ENCODE assay signal across 9 mouse cellular contexts in the genomic region with DNA sequence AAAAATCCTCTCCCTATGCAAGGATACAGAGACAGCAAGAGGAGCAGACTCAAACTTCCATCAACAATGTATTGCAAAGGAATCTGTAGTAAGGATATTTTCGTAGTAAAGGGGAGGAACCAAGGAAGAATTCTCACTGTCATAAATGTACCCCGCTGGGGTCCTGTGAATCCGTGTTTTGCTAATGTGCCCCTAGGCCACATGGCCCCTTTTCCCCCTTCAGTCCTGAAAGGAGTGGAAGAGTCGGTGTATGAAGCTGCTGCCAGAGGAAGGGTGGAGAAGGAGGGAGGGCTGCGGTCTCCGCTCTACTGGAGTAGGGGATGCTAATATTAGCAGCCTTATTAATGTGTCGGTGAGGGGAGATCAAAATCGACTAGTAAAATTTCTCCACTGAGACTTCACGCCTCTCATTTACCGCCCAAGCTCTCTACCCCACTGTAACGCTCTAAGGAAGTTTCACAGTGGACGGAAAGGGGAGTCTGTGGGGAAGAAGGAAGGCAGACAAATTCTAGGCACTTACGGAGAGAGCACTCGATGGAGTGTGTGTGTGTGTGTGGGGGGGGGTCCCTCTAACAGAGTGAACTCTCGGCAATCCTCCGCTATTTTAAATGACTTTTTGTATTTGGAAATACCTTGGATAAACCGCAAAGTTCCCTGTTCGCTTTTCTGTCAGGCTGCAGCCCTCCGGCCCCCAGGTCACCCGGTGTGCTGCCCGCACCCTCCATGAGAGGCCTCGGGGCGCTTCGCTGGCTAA. TPM values are rescaled to one million over a fixed set of nuclear protein-coding genes. Genes with fewer than 3 reads are reported as not detected.
DNase-seq lines count a peak whose midpoint lies in the region; ATAC-seq and TF ChIP-seq lines count a peak whose summit lies in the region.
"Had no signal": no experiment of that assay in that cellular context is flagged by ENCODE, and none has a peak within 500 bp of the region (broad histone marks: within the 10 kb centered on the region; RNA-seq: fewer than 3 reads in every experiment).

No protein-coding gene starts in this region.

- no peak overlapping the region for H3K27ac ChIP-seq in heart, embryonic 11.5 days (ENCODE audit: low read depth, low read length)
- H3K27ac ChIP-seq in heart, adult 2 months, result no peak overlapping the region
- H3K27ac ChIP-seq in heart, postnatal 0 days (ENCODE audit: low read depth), result no peak overlapping the region
- H3K27ac ChIP-seq in midbrain, embryonic 11.5 days (ENCODE audit: low read depth, low read length), result no peak overlapping the region

- DNase-seq in heart, adult 2 months, result no peak
- DNase-seq in brain, embryonic 14.5 days (ENCODE audit: low read depth), result peak; percentile 53
- no peak for DNase-seq in heart, postnatal 0 days (ENCODE audit: low spot score)
- peak; percentile 95 for DNase-seq in midbrain, embryonic 11.5 days (ENCODE audit: low spot score, missing footprints)
- no peak for DNase-seq in spleen, adult 12 weeks (ENCODE audit: low spot score)
- no peak for DNase-seq in thymus, postnatal 0 days (ENCODE audit: low spot score)
- DNase-seq in layer of hippocampus, postnatal 25 days (ENCODE audit: extremely low spot score in 1 of 2, low spot score in 1 of 2), result no peak

- peak overlapping the region; percentile 78 for H3K4me2 ChIP-seq in heart, embryonic 11.5 days
- peak overlapping the region; percentile 64 for H3K4me2 ChIP-seq in heart, postnatal 0 days (ENCODE audit: low read depth, low read length)
- H3K4me2 ChIP-seq in midbrain, embryonic 11.5 days, result peak overlapping the region; percentile 81; the same call in 1 of the 2 replicates

- H3K4me3 ChIP-seq in heart, embryonic 11.5 days (ENCODE audit: low read depth, low read length), result peak overlapping the region; percentile 55
- H3K4me3 ChIP-seq in heart, adult 2 months, result no peak overlapping the region
- H3K4me3 ChIP-seq in heart, postnatal 0 days (ENCODE audit: low read depth, low read length), result peak overlapping the region; percentile 60
- H3K4me3 ChIP-seq in midbrain, embryonic 11.5 days (ENCODE audit: low read depth, low read length), result peak overlapping the region; percentile 41; the same call in 1 of the 2 replicates

- H3K36me3 ChIP-seq in heart, embryonic 11.5 days (ENCODE audit: control insufficient read depth, insufficient read depth, low read length), result no peaks in the 10 kb centered on the region
- no peaks in the 10 kb centered on the region for H3K36me3 ChIP-seq in heart, adult 2 months (ENCODE audit: control insufficient read depth, insufficient read depth, low read length)
- no peaks in the 10 kb centered on the region for H3K36me3 ChIP-seq in heart, postnatal 0 days (replicated peaks; ENCODE audit: control insufficient read depth, insufficient read depth, low read length)
- H3K36me3 ChIP-seq in midbrain, embryonic 11.5 days (ENCODE audit: control insufficient read depth, insufficient read depth, low read length), result no peaks in the 10 kb centered on the region

- H3K4me1 ChIP-seq in heart, embryonic 11.5 days (ENCODE audit: control insufficient read depth, insufficient read depth, low read length), result peaks cover 14% of the 10 kb centered on the region
- H3K4me1 ChIP-seq in heart, adult 2 months (ENCODE audit: control insufficient read depth, insufficient read depth, low read length), result no peaks in the 10 kb centered on the region
- H3K4me1 ChIP-seq in heart, postnatal 0 days (ENCODE audit: control insufficient read depth, insufficient read depth), result no peaks in the 10 kb centered on the region
- peaks cover 9% of the 10 kb centered on the region; the same call in 1 of the 2 replicates for H3K4me1 ChIP-seq in midbrain, embryonic 11.5 days (ENCODE audit: control insufficient read depth, insufficient read depth, low read length)

- TF ChIP-seq EP300 in heart, adult 2 months (IDR thresholded peaks at IDR 0.05; ENCODE audit: insufficient read depth, low read depth, low read length), result no peak
- no peak for TF ChIP-seq EP300 in heart, postnatal 0 days (IDR thresholded peaks at IDR 0.05; ENCODE audit: low read depth)

- intact Hi-C loops in heart, adult 2 months (cut with DNase I), result loop anchor here (5.0 to 10.0 kb wide), 4 partner anchors 418 to 1026 kb away; no protein-coding TSS in a partner anchor

- H3K79me2 ChIP-seq in heart, adult 2 months (replicated peaks; ENCODE audit: control insufficient read depth, insufficient read depth, low read length), result no peaks in the 10 kb centered on the region

- no peak for TF ChIP-seq CTCF in heart, adult 2 months (IDR thresholded peaks at IDR 0.05)
- no peak for TF ChIP-seq CTCF in brain, embryonic 14.5 days (IDR thresholded peaks at IDR 0.05; ENCODE audit: borderline replicate concordance, extremely low read depth, insufficient read depth, insufficient read length)
- no peak for TF ChIP-seq CTCF in heart, postnatal 0 days (IDR thresholded peaks at IDR 0.05; ENCODE audit: low read depth)

- no peak for ATAC-seq in heart, embryonic 11.5 days (replicated peaks; ENCODE audit: insufficient number of reproducible peaks, low FRiP score, low TSS enrichment)
- no peak for ATAC-seq in heart, postnatal 0 days (ENCODE audit: insufficient read depth, low read depth)
- ATAC-seq in midbrain, embryonic 11.5 days (ENCODE audit: low FRiP score), result no peak
- ATAC-seq: activated CD4-positive, CD25-positive, alpha-beta regulatory T cell, adult 4 months had no signal

- peaks cover 83% of the 10 kb centered on the region for H3K27me3 ChIP-seq in heart, embryonic 11.5 days (ENCODE audit: control insufficient read depth, insufficient read depth, low read length)
- peaks cover 27% of the 10 kb centered on the region for H3K27me3 ChIP-seq in heart, adult 2 months (ENCODE audit: control insufficient read depth, insufficient read depth, low read length)
- peaks cover 84% of the 10 kb centered on the region for H3K27me3 ChIP-seq in heart, postnatal 0 days (ENCODE audit: control insufficient read depth, insufficient read depth, low read length)
- peaks cover 83% of the 10 kb centered on the region for H3K27me3 ChIP-seq in midbrain, embryonic 11.5 days (ENCODE audit: control insufficient read depth, insufficient read depth, low read length)

- under 1% methylated on average over 24 of the region's 24 CpGs for WGBS in heart, embryonic 11.5 days (ENCODE audit: insufficient replicate concordance)
- 5% methylated on average over 24 of the region's 24 CpGs for WGBS in heart, adult 2 months
- WGBS in heart, postnatal 0 days, result 4% methylated on average over 24 of the region's 24 CpGs
- WGBS in midbrain, embryonic 11.5 days, result 1% methylated on average over 24 of the region's 24 CpGs

- H3K9me3 ChIP-seq in heart, embryonic 11.5 days (replicated peaks; ENCODE audit: control insufficient read depth, low read length), result no peaks in the 10 kb centered on the region
- H3K9me3 ChIP-seq in heart, postnatal 0 days (replicated peaks; ENCODE audit: control insufficient read depth, low read length), result no peaks in the 10 kb centered on the region
- no peaks in the 10 kb centered on the region for H3K9me3 ChIP-seq in midbrain, embryonic 11.5 days (ENCODE audit: control insufficient read depth, low read length)

- TF ChIP-seq POLR2A in heart, adult 2 months (IDR thresholded peaks at IDR 0.05; ENCODE audit: insufficient read depth, low read depth, low read length), result no peak
- TF ChIP-seq POLR2A in brain, embryonic 14.5 days (IDR thresholded peaks at IDR 0.05; ENCODE audit: borderline replicate concordance, extremely low read depth, insufficient read depth, insufficient read length, poor library complexity, severe bottlenecking), result no peak

- H3K9ac ChIP-seq in heart, embryonic 11.5 days (ENCODE audit: low read depth, low read length), result no peak overlapping the region
- no peak overlapping the region for H3K9ac ChIP-seq in heart, adult 2 months (ENCODE audit: low read depth, low read length)
- no peak overlapping the region for H3K9ac ChIP-seq in heart, postnatal 0 days (replicated peaks; ENCODE audit: low read depth, low read length)
- H3K9ac ChIP-seq in midbrain, embryonic 11.5 days (ENCODE audit: low read length), result no peak overlapping the region

RNA-seq across cellular contexts. Expression of a gene that starts 1.3 kb away (rescaled TPM):
- 0.93 and 1.2 TPM in 2 replicates for polyA plus RNA-seq in heart, embryonic 11.5 days (2014; fragmentation: Nextera tagmentation; extraction: Ambion mirVana)
- under 1 TPM in 1 of 2 experiments, not detected in 1; 0.34 TPM for total RNA-seq in heart, adult 2 months (2021)
- 0.14 TPM in 1 of 2 replicates, not detected in the other for polyA plus RNA-seq in heart, adult 2 months (2012; rRNA removed)
- polyA plus RNA-seq in brain, embryonic 14.5 days (2012; rRNA removed), result 15.5 and 20.4 TPM in 2 replicates
- 0.58 TPM in 1 of 2 replicates, not detected in the other for total RNA-seq in heart, postnatal 0 days (2014; rRNA removed; ENCODE audit: low replicate concordance)
- polyA plus RNA-seq in heart, postnatal 0 days (2015; fragmentation: Nextera tagmentation; extraction: Ambion mirVana), result 0.68 and 0.97 TPM in 2 replicates
- 5.2 and 7.7 TPM in 2 replicates for polyA plus RNA-seq in midbrain, embryonic 11.5 days (2014; fragmentation: Nextera tagmentation; extraction: Ambion mirVana)
- 0.23 and 0.50 TPM in 2 replicates for polyA plus RNA-seq in thymus, postnatal 0 days (2015; fragmentation: Nextera tagmentation; extraction: Ambion mirVana)
- total RNA-seq in layer of hippocampus, postnatal 25 days (2021), result 1 to 10 TPM; 4.2 to 6.1 TPM
- polyA plus RNA-seq: activated CD4-positive, CD25-positive, alpha-beta regulatory T cell, adult 4 months had no signal

RNA-seq across cellular contexts. Expression of a gene that starts 17.4 kb away (rescaled TPM):
- polyA plus RNA-seq in heart, embryonic 11.5 days (2014; fragmentation: Nextera tagmentation; extraction: Ambion mirVana), result 0.47 TPM in 1 of 2 replicates, not detected in the other
- not detected for total RNA-seq in heart, adult 2 months (2021)
- not detected in 2 replicates for polyA plus RNA-seq in heart, adult 2 months (2012; rRNA removed)
- 13.2 and 22.9 TPM in 2 replicates for polyA plus RNA-seq in brain, embryonic 14.5 days (2012; rRNA removed)
- total RNA-seq in heart, postnatal 0 days (2014; rRNA removed; ENCODE audit: low replicate concordance), result not detected in 2 replicates
- polyA plus RNA-seq in heart, postnatal 0 days (2015; fragmentation: Nextera tagmentation; extraction: Ambion mirVana), result not detected in 2 replicates
- 0.33 and 0.81 TPM in 2 replicates for polyA plus RNA-seq in midbrain, embryonic 11.5 days (2014; fragmentation: Nextera tagmentation; extraction: Ambion mirVana)
- not detected in 2 replicates for polyA plus RNA-seq in thymus, postnatal 0 days (2015; fragmentation: Nextera tagmentation; extraction: Ambion mirVana)
- 1 to 10 TPM; 6.2 to 8.1 TPM for total RNA-seq in layer of hippocampus, postnatal 25 days (2021)
- polyA plus RNA-seq: activated CD4-positive, CD25-positive, alpha-beta regulatory T cell, adult 4 months had no signal

Comparison
In these comparisons a context has a peak if more than half of its experiments do, and no peak if none do; other contexts are left out.
1. DNase-seq: peak in brain, embryonic 14.5 days (single experiment) and midbrain, embryonic 11.5 days (single experiment); none in heart, adult 2 months (0 of 2), heart, postnatal 0 days (single experiment), spleen, adult 12 weeks (single experiment), thymus, postnatal 0 days (single experiment) and layer of hippocampus, postnatal 25 days (0 of 2).
2. Peak in every context shown above with its lines, with median percentiles within 50 percentile points of each other: H3K4me2 ChIP-seq.